Comparison of ENCODE assay signal across 19 mouse cellular contexts in genomic region chr1:98268853-98269252, GRCm38 (mm10).
DNase-seq lines count a peak whose midpoint lies in the region; ATAC-seq and TF ChIP-seq lines count a peak whose summit lies in the region.
"Had no signal": no experiment of that assay in that cellular context is flagged by ENCODE, and none has a peak within 500 bp of the region (broad histone marks: within the 10 kb centered on the region; RNA-seq: fewer than 3 reads in every experiment).

No protein-coding gene starts in this region.

- no peak for DNase-seq in frontal cortex, postnatal 25 days (ENCODE audit: low spot score in 2 of 2)
- peak; percentile 9 for DNase-seq in layer of hippocampus, adult 9-11 months
- no peak for DNase-seq in layer of hippocampus, postnatal 10 days (ENCODE audit: low spot score in 2 of 2)
- DNase-seq in right cerebral cortex, adult 2 months (ENCODE audit: low spot score in 2 of 2) = peak; percentile 37 to 51
- no peak for DNase-seq in right cerebral cortex, postnatal 25 days
- peak; percentile 17 for DNase-seq in brain, embryonic 14.5 days (ENCODE audit: low read depth)
- DNase-seq in heart, postnatal 25 days (ENCODE audit: low spot score) = no peak
- DNase-seq: adrenal gland, adult 8-10 months; adrenal gland, postnatal 14 days; adrenal gland, postnatal 36 days; cerebellum, adult 11-12 months; cerebellum, adult 2 months; cerebellum, adult 9-10 months; cerebellum, postnatal 10 days; cerebellum, postnatal 25 days; forebrain, postnatal 0 days had no signal

- TF ChIP-seq CTCF in brain, embryonic 14.5 days (IDR thresholded peaks at IDR 0.05; ENCODE audit: borderline replicate concordance, extremely low read depth, insufficient read depth, insufficient read length) = no peak

- ATAC-seq in frontal cortex, adult (ENCODE audit: low TSS enrichment) = peak; percentile 95
- ATAC-seq: forebrain, embryonic 13.5 days; forebrain, embryonic 15.5 days; forebrain, postnatal 0 days had no signal

- no peak for TF ChIP-seq POLR2A in brain, embryonic 14.5 days (IDR thresholded peaks at IDR 0.05; ENCODE audit: borderline replicate concordance, extremely low read depth, insufficient read depth, insufficient read length, poor library complexity, severe bottlenecking)

- intact Hi-C loops in heart, postnatal 25 days (cut with DNase I) = no loop called here

Comparison
In these comparisons a context has a peak if more than half of its experiments do, and no peak if none do; other contexts are left out.
1. DNase-seq: peak in layer of hippocampus, adult 9-11 months (single experiment), right cerebral cortex, adult 2 months (2 of 2) and brain, embryonic 14.5 days (single experiment); none in frontal cortex, postnatal 25 days (0 of 2), layer of hippocampus, postnatal 10 days (0 of 2), right cerebral cortex, postnatal 25 days (single experiment) and heart, postnatal 25 days (single experiment).